43 mouse cellular contexts compared by ENCODE assay signal in the genomic region with DNA sequence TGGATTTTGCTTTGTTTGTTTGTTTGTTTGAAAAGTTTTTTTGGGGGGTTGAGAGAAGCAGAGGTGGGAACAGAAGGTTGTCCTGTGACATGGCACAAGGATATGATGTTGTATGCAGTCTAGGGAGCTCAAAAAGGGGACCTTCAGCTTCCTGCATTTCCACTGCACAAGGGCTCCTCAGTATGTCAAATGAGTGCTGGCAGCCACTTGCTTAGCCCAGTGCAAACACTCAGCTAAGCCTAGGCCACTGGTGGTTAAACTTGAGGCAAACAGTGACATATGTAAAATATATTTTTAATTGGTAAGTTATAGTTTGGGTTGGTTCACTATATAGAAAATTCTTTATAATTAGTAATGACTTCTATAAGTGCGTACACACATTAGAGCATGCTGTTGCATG. TPM values are rescaled to one million over a fixed set of nuclear protein-coding genes. Genes with fewer than 3 reads are reported as not detected.
"Had no signal": no experiment of that assay in that cellular context is flagged by ENCODE, and none has a peak within 500 bp of the region (broad histone marks: within the 10 kb centered on the region; RNA-seq: fewer than 3 reads in every experiment).

No protein-coding gene starts in this region.

- H3K36me3 ChIP-seq: heart, embryonic 10.5 days; heart, embryonic 12.5 days; heart, embryonic 13.5 days; heart, embryonic 15.5 days; hindbrain, embryonic 10.5 days; hindbrain, embryonic 12.5 days; hindbrain, embryonic 13.5 days; hindbrain, embryonic 15.5 days; intestine, embryonic 15.5 days; kidney, embryonic 15.5 days had no signal

- H3K4me3 ChIP-seq: heart, adult 2 months; heart, embryonic 10.5 days; heart, embryonic 12.5 days; heart, embryonic 13.5 days; heart, embryonic 15.5 days; hindbrain, embryonic 10.5 days; hindbrain, embryonic 12.5 days; hindbrain, embryonic 13.5 days; hindbrain, embryonic 15.5 days; intestine, embryonic 15.5 days; kidney, embryonic 15.5 days; layer of hippocampus, adult 2 months had no signal

- ATAC-seq: hindbrain, embryonic 16.5 days; hindbrain, postnatal 0 days; inflammation-experienced regulatory T-cells, adult 6 months; intestine, embryonic 15.5 days; intestine, embryonic 16.5 days; intestine, postnatal 0 days had no signal

- H3K4me1 ChIP-seq: heart, embryonic 10.5 days; heart, embryonic 12.5 days; heart, embryonic 15.5 days; hindbrain, embryonic 10.5 days; hindbrain, embryonic 12.5 days; hindbrain, embryonic 13.5 days; hindbrain, embryonic 15.5 days; intestine, embryonic 15.5 days; kidney, embryonic 15.5 days had no signal

- H3K27me3 ChIP-seq: heart, embryonic 12.5 days; heart, embryonic 13.5 days; heart, embryonic 15.5 days; hindbrain, embryonic 12.5 days; hindbrain, embryonic 13.5 days; hindbrain, embryonic 15.5 days; intestine, embryonic 15.5 days; kidney, embryonic 15.5 days had no signal

- H3K9me3 ChIP-seq: heart, embryonic 10.5 days; heart, embryonic 12.5 days; heart, embryonic 13.5 days; heart, embryonic 15.5 days; hindbrain, embryonic 10.5 days; hindbrain, embryonic 12.5 days; hindbrain, embryonic 13.5 days; hindbrain, embryonic 15.5 days; intestine, embryonic 15.5 days; kidney, embryonic 15.5 days had no signal

- H3K4me2 ChIP-seq: heart, embryonic 11.5 days; heart, embryonic 12.5 days; heart, embryonic 13.5 days; heart, embryonic 15.5 days; hindbrain, embryonic 12.5 days; hindbrain, embryonic 13.5 days; hindbrain, embryonic 14.5 days; hindbrain, embryonic 15.5 days; intestine, embryonic 15.5 days; kidney, embryonic 15.5 days had no signal

- DNase-seq: heart, adult 18-20 months; heart, adult 2 months; heart, postnatal 10 days; heart, postnatal 14 days; heart, postnatal 36 days; heart, postnatal 4 days; kidney, adult 11 months; kidney, adult 18-20 months; kidney, adult 2 months; kidney, adult 8-10 months; kidney, adult 9 months; kidney, postnatal 10 days; kidney, postnatal 14 days; kidney, postnatal 25 days; kidney, postnatal 36 days; kidney, postnatal 4 days; layer of hippocampus, adult 9-11 months had no signal

- H3K27ac ChIP-seq: heart, adult 2 months; heart, embryonic 10.5 days; heart, embryonic 13.5 days; heart, embryonic 15.5 days; hindbrain, embryonic 10.5 days; hindbrain, embryonic 12.5 days; hindbrain, embryonic 13.5 days; hindbrain, embryonic 14.5 days; hindbrain, embryonic 15.5 days; hindbrain, postnatal 0 days; intestine, embryonic 15.5 days; kidney, embryonic 15.5 days; kidney, postnatal 0 days; layer of hippocampus, adult 2 months had no signal

- H3K9ac ChIP-seq: heart, embryonic 12.5 days; heart, embryonic 13.5 days; heart, embryonic 15.5 days; hindbrain, embryonic 12.5 days; hindbrain, embryonic 13.5 days; hindbrain, embryonic 14.5 days; hindbrain, embryonic 15.5 days; intestine, embryonic 15.5 days; kidney, embryonic 15.5 days had no signal

RNA-seq across cellular contexts. Expression of a gene that starts 2.8 kb away (rescaled TPM):
- polyA plus RNA-seq: heart, adult 2 months; heart, embryonic 10.5 days; heart, embryonic 11.5 days; heart, embryonic 12.5 days; heart, embryonic 13.5 days; heart, embryonic 14.5 days; heart, embryonic 15.5 days; heart, embryonic 16.5 days; heart, postnatal 0 days; hindbrain, embryonic 10.5 days; hindbrain, embryonic 11.5 days; hindbrain, embryonic 12.5 days; hindbrain, embryonic 13.5 days; hindbrain, embryonic 14.5 days; hindbrain, embryonic 15.5 days; hindbrain, embryonic 16.5 days; hindbrain, postnatal 0 days; intestine, embryonic 14.5 days; intestine, embryonic 15.5 days; intestine, embryonic 16.5 days; kidney, embryonic 14.5 days; kidney, embryonic 15.5 days; kidney, embryonic 16.5 days; kidney, postnatal 0 days had no signal
